Mouse (Mus musculus): ENCODE measurements around the gene Mtrf1l. TPM values are rescaled to one million over a fixed set of nuclear protein-coding genes. Genes with fewer than 3 reads are reported as not detected.

Mtrf1l gene
- total RNA-seq (2015; ENCODE audit: low replicate concordance) = 1.7 and 20.2 TPM in 2 replicates
- total RNA-seq (2017; ENCODE audit: low replicate concordance) = 8.6 and 19.3 TPM in 2 replicates

GRCm38 (mm10) chr10:5823740-5824491, at the start of gene Mtrf1l:
TSS of gene Mtrf1l (minus strand) at chr10:5823910.
- ATAC-seq (replicated peaks; ENCODE audit: low FRiP score, poor library complexity, severe bottlenecking) = peak; percentile 93

- no peak for ATAC-seq (replicated peaks; ENCODE audit: low FRiP score, poor library complexity, severe bottlenecking)
Measured at GRCm38 (mm10) chr10:5871081-5871480, 47.4 kb upstream of the Mtrf1l start.

GRCm38 (mm10) chr10:5867981-5868552, 44.4 kb upstream of the Mtrf1l start:
- ATAC-seq (replicated peaks; ENCODE audit: low FRiP score, poor library complexity, severe bottlenecking) = no peak

- no peak for ATAC-seq (replicated peaks; ENCODE audit: low FRiP score, poor library complexity, severe bottlenecking)
Measured at GRCm38 (mm10) chr10:5865996-5866395, 42.3 kb upstream of the Mtrf1l start.

GRCm38 (mm10) chr10:5862669-5863068, 39.0 kb upstream of the Mtrf1l start:
- no peak for ATAC-seq (replicated peaks; ENCODE audit: low FRiP score, poor library complexity, severe bottlenecking)

- ATAC-seq (replicated peaks; ENCODE audit: low FRiP score, poor library complexity, severe bottlenecking) = no peak
Measured at GRCm38 (mm10) chr10:5860849-5861248, 37.1 kb upstream of the Mtrf1l start.

- peak; percentile 82 for ATAC-seq (replicated peaks; ENCODE audit: low FRiP score, poor library complexity, severe bottlenecking)
Measured at GRCm38 (mm10) chr10:5859729-5860128, 36.0 kb upstream of the Mtrf1l start.

- ATAC-seq (replicated peaks; ENCODE audit: low FRiP score, poor library complexity, severe bottlenecking) = no peak
Measured at GRCm38 (mm10) chr10:5857996-5858549, 34.4 kb upstream of the Mtrf1l start.

- no peak for ATAC-seq (replicated peaks; ENCODE audit: low FRiP score, poor library complexity, severe bottlenecking)
Measured at GRCm38 (mm10) chr10:5853290-5853868, 29.7 kb upstream of the Mtrf1l start.

- ATAC-seq (replicated peaks; ENCODE audit: low FRiP score, poor library complexity, severe bottlenecking) = no peak
Measured at GRCm38 (mm10) chr10:5846939-5847338, 23.2 kb upstream of the Mtrf1l start.

- peak; percentile 75 for ATAC-seq (replicated peaks; ENCODE audit: low FRiP score, poor library complexity, severe bottlenecking)
Measured at GRCm38 (mm10) chr10:5841369-5841768, 17.7 kb upstream of the Mtrf1l start.

- ATAC-seq (replicated peaks; ENCODE audit: low FRiP score, poor library complexity, severe bottlenecking) = no peak
Measured at GRCm38 (mm10) chr10:5826336-5827025, 2.8 kb upstream of the Mtrf1l start.

- peak; percentile 47 for ATAC-seq (replicated peaks; ENCODE audit: low FRiP score, poor library complexity, severe bottlenecking)
Measured at GRCm38 (mm10) chr10:5824779-5825178, 1.1 kb upstream of the Mtrf1l start.

- ATAC-seq (replicated peaks; ENCODE audit: low FRiP score, poor library complexity, severe bottlenecking) = no peak
Measured at GRCm38 (mm10) chr10:5823291-5823739, 395 bp downstream of the Mtrf1l start.

- ATAC-seq (replicated peaks; ENCODE audit: low FRiP score, poor library complexity, severe bottlenecking) = no peak
Measured at GRCm38 (mm10) chr10:5818772-5819171, 4.9 kb downstream of the Mtrf1l start.

- no peak for ATAC-seq (replicated peaks; ENCODE audit: low FRiP score, poor library complexity, severe bottlenecking)
Measured at GRCm38 (mm10) chr10:5815968-5816367, 7.7 kb downstream of the Mtrf1l start.

GRCm38 (mm10) chr10:5813724-5814123, 10.0 kb downstream of the Mtrf1l start:
- ATAC-seq (replicated peaks; ENCODE audit: low FRiP score, poor library complexity, severe bottlenecking) = no peak

GRCm38 (mm10) chr10:5807683-5808082, 16.0 kb downstream of the Mtrf1l start:
- no peak for ATAC-seq (replicated peaks; ENCODE audit: low FRiP score, poor library complexity, severe bottlenecking)

- no peak for ATAC-seq (replicated peaks; ENCODE audit: low FRiP score, poor library complexity, severe bottlenecking)
Measured at GRCm38 (mm10) chr10:5806996-5807395, 16.7 kb downstream of the Mtrf1l start.

- ATAC-seq (replicated peaks; ENCODE audit: low FRiP score, poor library complexity, severe bottlenecking) = no peak
Measured at GRCm38 (mm10) chr10:5806416-5806815, 17.3 kb downstream of the Mtrf1l start.

All from erythroblast, adult 5-6 weeks (primary cell).